Mouse (Mus musculus): ENCODE data around the gene Hoxa4. TPM values are rescaled to one million over a fixed set of nuclear protein-coding genes. Genes with fewer than 3 reads are reported as not detected.

Hoxa4 gene
- total RNA-seq (2017): not detected in 2 replicates

DNA sequence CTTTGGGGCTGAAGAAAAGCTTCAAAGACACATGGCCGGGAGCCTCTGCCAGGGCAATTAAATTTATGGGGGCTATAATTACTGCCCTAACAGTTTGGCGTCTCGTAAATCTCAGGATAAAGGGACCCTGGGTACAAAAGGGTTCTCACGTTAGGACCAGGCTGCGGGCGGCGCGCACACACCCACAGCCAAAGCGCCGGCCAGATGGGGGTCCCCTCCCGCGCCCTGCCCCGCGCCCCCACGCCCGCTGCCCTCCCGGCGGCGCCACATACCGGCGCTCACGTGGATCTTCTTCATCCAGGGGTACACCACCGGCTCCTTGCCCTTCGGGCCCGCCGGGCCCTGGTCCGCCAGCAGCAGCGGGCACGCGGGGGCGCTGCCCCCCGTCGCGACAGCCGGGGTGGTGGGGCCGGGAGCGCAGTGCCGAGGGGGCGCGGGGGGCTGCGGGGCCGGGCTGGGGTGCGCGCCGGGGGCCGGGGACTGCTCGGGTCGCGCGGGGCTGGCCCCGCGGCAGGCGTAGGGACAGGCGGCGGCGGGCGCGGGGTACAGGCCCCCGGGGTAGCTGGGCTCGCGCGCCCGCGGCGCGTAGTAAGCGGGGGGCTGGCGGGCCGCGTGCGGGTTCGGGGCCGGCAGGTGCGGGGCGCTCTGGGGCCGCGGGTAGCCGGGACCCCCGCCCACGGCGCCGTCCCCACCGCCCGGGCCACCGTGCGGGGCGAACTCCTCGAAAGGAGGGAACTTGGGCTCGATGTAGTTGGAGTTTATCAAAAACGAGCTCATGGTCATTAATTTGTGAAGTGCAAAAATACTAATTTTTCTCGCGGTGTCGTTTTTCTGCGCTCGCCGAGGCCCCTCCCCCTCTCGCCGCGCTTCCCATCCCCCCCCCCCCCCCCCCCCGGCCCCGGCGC lies at the start of gene Hoxa4:
Gene Hoxa4, minus strand, starts transcription at position 848 of the 905 bp plus-strand sequence.
- no peak for ATAC-seq (ENCODE audit: extremely low read depth, insufficient number of reproducible peaks, low FRiP score, poor library complexity, severe bottlenecking)

DNA sequence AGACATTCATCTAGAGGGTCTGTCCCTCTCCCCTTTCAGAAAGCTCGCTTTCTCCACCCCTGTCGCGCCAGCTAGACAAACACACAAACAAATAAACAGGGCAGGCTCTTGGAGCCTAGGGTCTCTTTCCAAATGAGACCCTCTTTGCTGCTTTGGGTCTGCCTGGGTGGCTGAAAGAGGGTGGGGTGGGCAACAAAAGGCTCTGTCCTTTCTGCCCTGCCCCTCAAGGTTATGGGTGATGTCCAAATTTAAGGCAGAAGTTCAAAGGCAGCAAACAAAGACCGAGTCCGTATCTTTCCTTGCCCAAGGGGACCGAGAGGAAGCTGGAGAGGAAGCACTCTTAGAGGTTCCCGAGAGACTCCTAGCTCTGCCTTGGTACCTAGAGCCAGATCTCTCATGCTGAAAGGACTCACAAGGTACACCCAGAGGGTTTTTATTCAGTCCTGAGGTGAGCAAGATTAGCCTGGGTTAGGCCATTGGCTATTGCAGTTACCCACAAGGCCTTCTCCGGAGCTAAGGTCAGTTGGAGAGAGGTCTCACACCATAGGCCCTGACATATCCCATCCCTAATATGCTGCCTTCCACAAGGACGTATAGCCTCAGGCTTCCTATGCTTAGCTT lies 49.6 kb upstream of the Hoxa4 start:
- ATAC-seq (ENCODE audit: extremely low read depth, insufficient number of reproducible peaks, low FRiP score, poor library complexity, severe bottlenecking): no peak

DNA sequence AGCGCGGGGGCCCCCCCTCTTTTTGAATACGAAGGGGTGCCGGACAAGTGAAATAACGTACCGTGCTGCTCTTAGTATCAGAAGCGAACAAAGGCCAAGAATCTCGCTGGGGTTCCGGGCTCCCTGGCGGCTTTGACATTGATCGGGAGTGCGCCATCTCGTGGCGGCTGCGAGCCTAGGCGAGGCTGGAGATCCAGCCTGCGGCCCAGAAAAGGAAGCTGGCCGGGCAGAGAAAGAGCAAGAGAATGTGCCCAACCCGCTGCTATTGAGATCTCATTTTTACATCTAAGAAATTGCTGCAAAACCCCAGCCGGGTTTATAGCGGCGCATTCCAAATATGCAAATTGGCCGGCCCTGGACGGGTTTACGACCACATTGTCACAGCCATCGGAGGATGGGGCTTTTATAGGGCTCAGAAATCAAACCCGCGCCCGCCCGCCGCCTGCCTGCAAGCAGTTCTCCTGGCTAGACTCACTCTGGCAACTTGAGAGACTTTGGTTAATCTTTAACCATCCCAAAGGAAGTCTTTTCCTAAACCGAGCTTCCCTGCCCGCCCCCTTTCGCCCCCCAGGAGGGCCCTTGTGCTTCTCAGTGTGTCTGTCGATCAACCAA lies 48.9 kb upstream of the Hoxa4 start, which contains the start of gene Hoxa10:
Gene Hoxa10, minus strand, starts transcription at position 466 of the 612 bp plus-strand sequence.
- peak; percentile 68 for ATAC-seq (ENCODE audit: extremely low read depth, insufficient number of reproducible peaks, low FRiP score, poor library complexity, severe bottlenecking)

DNA sequence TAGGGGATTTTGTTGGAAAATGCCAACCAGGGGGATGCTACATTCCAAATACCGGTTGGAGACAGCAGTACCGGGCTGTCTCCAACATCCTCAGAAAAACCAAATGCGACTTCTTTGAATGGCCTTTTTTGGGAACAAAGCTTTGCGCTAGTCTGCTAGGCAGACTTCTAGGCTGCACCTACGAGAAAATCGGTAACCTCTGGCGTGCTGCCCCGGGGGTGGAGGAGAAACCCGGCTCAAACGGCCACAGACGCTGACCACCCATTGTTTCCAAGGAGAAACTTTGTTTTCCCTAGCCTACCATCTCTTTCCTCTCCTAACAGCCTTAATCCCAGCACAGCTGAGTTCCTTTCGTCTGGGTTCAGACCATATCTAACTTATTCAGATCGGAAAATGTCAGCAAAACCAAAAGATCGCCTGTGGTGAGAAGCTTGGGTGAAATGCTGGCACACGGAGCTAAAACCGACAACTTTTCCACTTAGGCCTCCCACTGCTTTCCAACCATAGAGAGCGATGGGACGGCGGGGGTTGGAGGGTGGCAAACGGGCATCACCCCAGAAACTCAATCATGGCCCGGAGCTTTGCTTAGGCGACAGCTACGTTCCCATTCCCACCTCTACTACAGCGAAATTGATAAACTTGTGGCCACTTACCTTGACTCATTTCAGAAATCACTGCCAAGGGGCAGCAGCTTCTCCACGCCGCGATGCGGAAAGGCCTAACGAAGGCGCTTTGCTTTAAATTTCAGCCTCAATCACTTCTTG lies 48.3 kb upstream of the Hoxa4 start:
- ATAC-seq (ENCODE audit: extremely low read depth, insufficient number of reproducible peaks, low FRiP score, poor library complexity, severe bottlenecking): no peak

DNA sequence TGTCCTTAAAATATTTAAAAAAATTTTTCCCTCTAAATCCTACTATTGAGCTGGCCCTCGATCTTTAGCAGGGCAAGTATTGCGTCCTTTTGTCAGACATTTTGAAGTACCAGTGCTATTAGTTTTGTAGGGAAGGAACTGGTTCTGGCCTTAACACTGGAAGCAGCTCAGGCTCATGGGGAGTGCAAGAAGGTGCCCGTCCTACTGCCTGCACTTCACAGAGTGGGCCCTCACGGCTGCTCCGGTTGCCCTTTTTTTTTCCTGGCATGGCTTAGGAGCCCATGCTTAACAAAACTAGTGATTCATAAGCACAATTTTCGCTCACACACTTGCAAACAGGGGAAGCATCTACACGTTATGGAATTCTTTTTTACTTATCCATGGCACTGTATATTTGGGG lies 47.4 kb upstream of the Hoxa4 start:
- no peak for ATAC-seq (ENCODE audit: extremely low read depth, insufficient number of reproducible peaks, low FRiP score, poor library complexity, severe bottlenecking)

DNA sequence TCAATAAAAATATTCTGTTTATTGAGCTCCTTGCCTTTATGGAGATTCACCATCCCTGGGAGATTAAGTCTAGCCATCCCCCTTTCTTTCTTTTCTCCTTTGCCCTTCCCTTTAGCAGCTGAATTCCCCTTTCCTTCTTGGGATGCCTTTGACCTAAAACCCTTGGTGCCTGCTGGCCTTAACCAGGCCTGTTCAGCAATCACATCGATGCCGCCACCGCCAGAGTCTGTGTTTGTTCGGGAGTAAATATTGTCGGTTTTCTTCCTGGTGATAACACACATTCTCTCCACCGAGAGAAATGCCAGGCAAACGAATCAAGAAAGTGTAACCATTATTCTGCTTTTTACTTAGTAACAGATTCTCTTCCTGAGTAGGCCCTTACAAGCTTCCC lies 46.6 kb upstream of the Hoxa4 start:
- ATAC-seq (ENCODE audit: extremely low read depth, insufficient number of reproducible peaks, low FRiP score, poor library complexity, severe bottlenecking): no peak

DNA sequence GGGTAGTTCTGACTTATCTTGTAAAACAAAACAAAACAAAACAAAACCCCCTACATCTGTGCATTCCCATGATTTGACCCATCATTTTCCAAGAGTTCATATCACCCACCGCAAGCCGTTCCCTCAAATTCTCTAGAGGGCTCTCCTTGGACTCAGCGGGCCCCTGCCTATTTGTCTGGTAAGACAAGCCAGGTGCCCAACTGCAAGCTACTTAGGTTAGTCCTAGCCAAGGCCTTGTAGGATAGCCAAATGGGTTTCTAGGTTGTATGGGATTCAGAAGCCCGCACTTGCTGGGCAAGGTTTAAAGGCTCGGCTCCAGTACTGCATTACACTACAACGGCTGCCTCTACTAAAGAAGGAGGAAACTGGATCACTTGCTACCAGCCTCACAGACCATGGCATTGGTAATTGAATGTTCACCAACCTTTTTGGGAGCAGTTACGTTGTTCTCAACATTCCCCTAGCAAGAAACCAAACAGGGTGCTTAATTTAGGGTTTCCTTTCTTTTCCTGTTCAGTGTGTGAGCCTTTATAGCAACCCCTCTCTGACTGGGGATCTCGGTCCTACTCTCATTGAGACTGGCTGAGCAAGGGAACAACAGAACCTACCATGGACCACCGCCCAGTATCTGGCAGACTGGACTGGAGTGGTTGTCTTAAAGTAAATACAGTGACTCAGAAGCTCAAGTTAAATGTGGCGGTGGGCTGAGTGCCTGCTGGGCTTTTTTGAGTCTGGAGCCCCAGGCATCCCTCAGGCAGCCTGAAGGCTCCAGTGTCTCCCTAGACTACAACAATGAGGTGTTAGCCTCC lies 46.0 kb upstream of the Hoxa4 start:
- no peak for ATAC-seq (ENCODE audit: extremely low read depth, insufficient number of reproducible peaks, low FRiP score, poor library complexity, severe bottlenecking)

DNA sequence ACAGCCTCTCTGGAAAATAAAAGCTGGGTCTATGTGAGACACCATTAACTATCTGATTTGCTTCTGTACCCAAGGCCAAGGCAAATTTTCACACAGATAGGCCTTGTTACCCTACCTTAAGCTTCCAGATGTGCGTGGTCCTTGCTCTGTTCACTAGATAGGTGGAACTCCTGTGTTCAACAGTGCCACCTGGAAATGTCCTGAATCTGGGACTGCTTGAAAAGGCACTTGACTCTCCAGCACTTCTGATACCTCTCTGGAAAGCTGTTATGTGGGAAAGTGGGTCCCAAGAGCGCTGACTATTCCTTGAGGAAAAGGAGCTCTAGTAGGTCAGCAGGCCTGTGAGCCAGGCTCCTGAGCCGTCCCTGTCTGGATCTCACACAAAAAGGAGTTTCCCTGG lies 45.3 kb upstream of the Hoxa4 start:
- no peak for ATAC-seq (ENCODE audit: extremely low read depth, insufficient number of reproducible peaks, low FRiP score, poor library complexity, severe bottlenecking)

DNA sequence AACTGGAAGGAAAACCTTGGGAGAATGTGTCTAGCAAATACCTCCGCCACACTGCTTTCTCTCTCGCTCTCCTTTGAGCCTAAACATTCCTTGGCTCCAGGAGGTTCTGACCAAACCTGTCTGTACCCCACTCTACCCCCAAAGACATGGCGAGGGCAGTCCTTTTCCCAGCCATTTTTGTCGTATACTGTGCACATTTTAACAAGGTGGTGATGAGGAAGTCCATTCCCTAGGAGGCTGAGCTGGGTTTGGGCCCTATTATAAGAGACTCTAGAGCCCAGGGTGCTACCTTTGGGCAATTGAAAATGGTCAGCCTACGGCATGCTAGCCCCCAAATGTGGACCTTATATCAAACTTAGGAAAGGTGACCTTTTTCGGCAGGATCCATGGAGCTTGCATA lies 44.3 kb upstream of the Hoxa4 start:
- no peak for ATAC-seq (ENCODE audit: extremely low read depth, insufficient number of reproducible peaks, low FRiP score, poor library complexity, severe bottlenecking)

DNA sequence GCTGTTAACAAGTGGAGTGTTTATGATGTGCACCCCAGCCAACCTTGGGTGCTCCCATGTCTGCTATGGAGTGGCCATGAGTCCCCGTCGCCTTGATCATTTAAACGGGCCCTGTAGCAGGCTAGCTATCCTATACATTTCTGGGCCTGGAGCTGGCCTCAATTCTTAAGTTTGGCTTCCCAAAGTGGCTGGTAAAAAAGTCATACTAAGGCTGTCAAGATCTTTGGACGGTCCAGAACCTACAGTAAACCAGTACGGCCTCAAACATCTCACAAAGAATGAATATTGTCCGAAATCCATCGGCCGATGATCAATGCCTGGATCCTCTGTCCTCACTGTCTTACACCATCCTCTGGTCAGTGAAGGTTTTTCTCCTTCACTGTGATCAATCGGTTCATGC lies 43.7 kb upstream of the Hoxa4 start:
- no peak for ATAC-seq (ENCODE audit: extremely low read depth, insufficient number of reproducible peaks, low FRiP score, poor library complexity, severe bottlenecking)

DNA sequence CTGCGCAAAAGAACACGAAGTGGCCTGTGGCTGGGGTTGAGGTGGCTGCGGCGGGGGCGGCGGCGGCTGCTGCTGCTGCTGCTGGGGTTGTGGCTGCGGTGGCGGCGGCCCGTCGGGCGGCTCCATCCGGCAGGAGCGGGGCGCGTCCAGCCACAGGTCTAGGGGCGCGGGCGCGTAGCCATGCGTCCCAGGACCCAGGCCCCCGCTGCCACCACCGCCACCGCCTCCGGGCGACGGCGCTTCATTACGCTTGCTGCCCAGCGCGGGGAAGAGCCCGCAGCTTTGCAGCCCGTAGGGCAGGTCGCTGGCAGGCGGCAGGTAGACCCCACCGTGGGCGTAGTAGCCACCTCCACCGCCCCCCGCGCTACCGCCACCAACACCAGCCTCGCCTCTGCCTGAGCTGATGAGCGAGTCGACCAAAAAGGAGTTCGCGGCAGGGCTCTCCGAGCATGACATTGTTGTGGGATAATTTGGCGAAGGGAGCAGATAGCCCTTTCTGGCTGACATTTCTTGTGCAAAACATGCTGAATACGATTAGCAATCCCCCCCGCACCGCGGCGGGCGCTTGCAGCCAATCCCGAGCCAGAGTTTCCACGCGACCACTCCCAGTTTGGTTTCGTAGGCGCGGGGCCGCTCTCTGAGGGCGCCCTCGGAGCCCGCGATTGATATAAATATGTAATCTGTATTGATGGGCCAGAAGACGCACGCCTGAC lies 43.0 kb upstream of the Hoxa4 start:
- ATAC-seq (ENCODE audit: extremely low read depth, insufficient number of reproducible peaks, low FRiP score, poor library complexity, severe bottlenecking): no peak

DNA sequence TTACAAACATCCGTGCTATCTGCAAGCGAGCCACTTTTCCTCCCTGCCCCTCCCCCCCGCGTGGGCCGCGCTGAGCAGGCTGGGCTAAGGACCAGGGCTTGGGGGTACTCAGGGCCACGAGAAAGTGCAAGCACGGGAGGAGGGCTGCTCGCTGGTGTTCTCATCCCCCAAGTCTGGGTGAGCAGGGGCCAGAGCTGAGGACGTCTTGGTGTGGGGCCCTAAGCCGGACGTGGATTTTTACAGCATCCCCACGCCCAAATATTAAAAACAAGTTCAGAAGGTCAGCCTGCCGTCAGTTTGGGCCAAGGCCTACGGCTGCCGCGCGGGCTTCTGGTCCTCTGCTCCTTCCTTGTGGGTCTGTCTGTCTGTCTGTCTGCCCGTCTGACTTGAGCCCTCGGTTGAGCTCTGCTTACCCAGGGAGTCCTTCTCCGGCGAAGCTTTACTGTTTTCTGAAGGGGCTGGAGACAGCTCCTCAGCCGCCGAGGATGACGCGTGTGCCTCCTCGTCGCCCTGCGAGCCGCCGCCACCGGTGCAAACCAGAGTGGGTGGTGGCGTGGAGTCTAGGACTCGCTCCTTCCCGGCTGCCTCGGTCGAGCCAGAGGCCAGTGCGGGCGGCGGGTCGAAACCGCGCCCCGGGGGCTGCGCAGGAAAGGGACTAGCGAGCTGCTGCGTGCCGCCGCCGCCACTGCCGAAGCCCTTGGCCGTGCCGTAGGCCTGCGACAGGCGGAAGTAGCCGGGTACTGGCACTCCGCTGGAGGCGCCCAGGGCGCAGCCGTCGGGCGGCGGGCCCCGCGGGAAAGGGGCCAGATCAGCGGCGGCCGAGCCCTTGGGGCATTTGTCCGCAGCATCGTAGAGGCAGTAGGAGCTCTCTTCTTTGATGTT lies 42.2 kb upstream of the Hoxa4 start:
- no peak for ATAC-seq (ENCODE audit: extremely low read depth, insufficient number of reproducible peaks, low FRiP score, poor library complexity, severe bottlenecking)

DNA sequence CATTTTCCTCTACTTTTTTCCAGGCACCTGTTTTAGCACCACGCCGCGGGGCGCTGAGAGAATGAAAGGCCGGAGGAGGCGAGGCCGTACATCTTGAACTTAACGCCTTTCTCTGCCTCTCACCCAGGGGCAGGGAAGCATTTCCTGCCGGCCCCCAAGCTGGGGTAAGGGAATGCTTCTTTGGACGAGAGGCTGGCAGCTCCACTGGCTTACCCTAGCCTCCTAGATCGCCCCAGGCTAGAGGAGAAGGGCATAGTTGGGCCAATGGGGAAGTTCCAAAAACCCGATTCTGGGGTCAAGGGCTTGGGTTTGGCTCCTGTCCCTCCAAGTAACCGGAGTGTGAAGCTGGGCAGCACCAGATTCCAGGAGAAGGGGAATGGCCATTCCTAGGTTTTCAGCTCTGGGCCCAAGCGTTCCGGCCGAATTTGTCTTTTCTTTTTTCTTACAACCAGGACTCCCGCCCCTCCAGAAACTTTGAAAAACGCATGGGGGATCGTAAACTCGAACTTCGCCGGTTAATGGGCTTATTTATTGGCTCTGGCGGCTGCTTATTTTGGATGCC lies 41.5 kb upstream of the Hoxa4 start:
- ATAC-seq (ENCODE audit: extremely low read depth, insufficient number of reproducible peaks, low FRiP score, poor library complexity, severe bottlenecking): no peak

DNA sequence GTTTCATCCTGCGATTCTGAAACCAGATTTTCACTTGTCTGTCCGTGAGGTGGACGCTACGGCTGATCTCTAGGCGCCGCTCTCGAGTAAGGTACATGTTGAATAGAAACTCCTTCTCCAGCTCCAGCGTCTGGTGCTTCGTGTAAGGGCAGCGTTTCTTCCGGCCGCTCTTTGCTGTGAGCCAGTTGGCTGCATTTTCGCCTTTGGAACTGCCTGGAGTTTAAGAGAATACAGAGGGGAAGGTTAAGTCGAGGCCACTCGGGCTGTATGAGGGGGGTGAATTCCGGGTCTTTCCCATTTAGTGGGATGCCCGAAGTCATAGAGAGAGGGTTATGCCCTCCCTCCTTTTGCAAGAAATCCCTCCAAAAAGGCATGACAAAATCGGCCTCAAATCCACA lies 41.0 kb upstream of the Hoxa4 start:
- ATAC-seq (ENCODE audit: extremely low read depth, insufficient number of reproducible peaks, low FRiP score, poor library complexity, severe bottlenecking): no peak

DNA sequence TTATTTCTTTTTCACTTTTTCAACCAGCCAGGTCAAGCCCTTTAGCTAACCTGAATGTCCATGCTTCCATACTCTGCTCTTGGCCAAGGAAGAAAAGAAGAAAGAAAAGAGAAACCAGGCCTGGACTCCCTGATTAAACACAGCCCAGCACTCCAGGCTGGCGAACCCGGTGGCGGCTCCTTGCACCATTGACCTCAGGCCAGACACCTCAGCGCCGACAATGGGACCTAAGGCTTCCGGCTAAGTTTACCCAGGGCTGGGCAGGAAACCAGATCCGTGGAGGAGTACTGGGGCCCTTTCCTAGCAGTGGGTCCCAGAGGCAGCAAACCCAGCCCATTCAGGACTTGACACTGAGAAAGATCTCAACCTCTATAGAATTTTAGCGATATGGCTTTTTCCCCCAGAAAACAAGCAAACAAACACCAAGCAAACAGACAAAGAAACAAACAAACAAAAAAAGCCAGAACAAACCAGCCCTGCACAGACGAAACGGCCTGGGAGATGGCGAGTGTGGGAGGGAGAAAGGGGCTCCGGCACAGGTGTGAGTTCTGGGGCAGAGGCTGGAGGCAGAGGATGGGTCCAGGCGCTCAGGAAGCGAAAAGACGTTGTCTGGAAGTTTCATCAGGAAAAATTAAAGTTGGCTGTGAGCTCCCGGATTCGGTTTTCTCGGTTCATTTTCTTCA lies 40.5 kb upstream of the Hoxa4 start:
- no peak for ATAC-seq (ENCODE audit: extremely low read depth, insufficient number of reproducible peaks, low FRiP score, poor library complexity, severe bottlenecking)

DNA sequence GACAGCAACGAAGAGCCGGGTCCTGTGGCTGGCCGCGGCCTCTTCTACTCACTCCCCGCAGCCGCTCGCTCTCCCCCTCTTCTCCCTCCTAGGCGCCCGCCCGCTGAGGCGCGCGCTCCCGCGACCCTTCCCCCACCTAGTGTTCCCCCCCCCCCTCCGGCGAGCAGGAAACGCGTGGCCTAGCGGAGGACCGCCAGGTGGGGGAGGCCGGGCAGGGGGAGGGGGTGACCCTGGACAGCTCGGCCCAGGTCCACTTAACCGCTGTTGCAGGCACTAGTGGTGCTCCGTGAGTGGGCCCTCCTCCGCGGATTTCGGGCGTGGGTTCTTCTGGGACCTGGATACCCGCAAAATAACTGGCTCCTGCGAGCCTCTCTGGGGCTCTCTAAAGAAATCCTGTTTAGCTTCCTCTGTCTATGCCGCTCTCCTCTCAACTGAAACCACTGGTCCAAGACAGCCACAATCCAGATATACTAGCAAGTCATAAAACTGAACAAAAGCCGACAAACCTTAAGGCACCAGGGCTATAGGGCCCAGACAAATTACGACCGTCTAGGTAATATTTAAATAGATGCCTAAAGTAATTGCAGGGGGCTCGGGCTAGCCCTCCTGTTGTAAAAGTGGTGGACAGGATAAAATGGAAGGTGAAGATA lies 39.1 kb upstream of the Hoxa4 start, which contains the start of gene Hoxa9:
Gene Hoxa9, minus strand, starts transcription at position 574 of the 650 bp plus-strand sequence.
- no peak for ATAC-seq (ENCODE audit: extremely low read depth, insufficient number of reproducible peaks, low FRiP score, poor library complexity, severe bottlenecking)

Data from neutrophil, adult 5-6 weeks (primary cell).